Mouse (Mus musculus) stomach, embryonic 14.5 days (tissue): Measurements from ENCODE around the gene Ltbp1. TPM values are rescaled to one million over a fixed set of nuclear protein-coding genes. Genes with fewer than 3 reads are reported as not detected.

Experiments used
- ATAC-seq: fragments of 200-750 bp; cut with Nextera tagmentation; 2 replicates; pipeline ENCODE4 v1.8.0; 2017; ENCODE audit warnings: low read depth, moderate TSS enrichment; ENCODE audit not compliant: insufficient number of reproducible peaks, insufficient read depth, low FRiP score
- H3K27ac ChIP-seq: fragments of 300-500 bp; sonication (generic); 2 replicates; pipeline ENCODE4 v1.5.1; 2014; ENCODE audit warnings: mild to moderate bottlenecking, low read length, moderate library complexity, mixed read lengths
- H3K27me3 ChIP-seq: fragments of 300-500 bp; sonication (generic); 2 replicates; pipeline ENCODE4 v1.6.1; 2014; ENCODE audit warnings: low read length, control low read depth, mixed read lengths; ENCODE audit not compliant: control insufficient read depth, insufficient read depth
- H3K36me3 ChIP-seq: fragments of 300-500 bp; sonication (generic); 2 replicates; pipeline ENCODE4 v1.6.1; 2014; ENCODE audit warnings: mild to moderate bottlenecking, control low read depth, low read length, moderate library complexity, mixed read lengths; ENCODE audit not compliant: control insufficient read depth, insufficient read depth
- H3K4me1 ChIP-seq: fragments of 300-500 bp; sonication (generic); 2 replicates; pipeline ENCODE4 v1.6.1; 2014; ENCODE audit warnings: low read length, control low read depth, mixed read lengths; ENCODE audit not compliant: control insufficient read depth, insufficient read depth
- H3K4me2 ChIP-seq: fragments of 300-500 bp; sonication (generic); replicated peaks from 2 replicates; pipeline ENCODE4 v1.6.1; 2014; ENCODE audit warnings: low read depth, low read length, control low read depth
- H3K4me3 ChIP-seq: fragments of 300-500 bp; sonication (generic); 2 replicates; pipeline ENCODE4 v1.5.1; 2014; ENCODE audit warnings: low read depth, low read length, control low read depth
- H3K9ac ChIP-seq: fragments of 300-500 bp; sonication (generic); replicated peaks from 2 replicates; pipeline ENCODE4 v1.6.1; 2014; ENCODE audit warnings: low read depth, mild to moderate bottlenecking, control low read depth, low read length, moderate library complexity, mixed read lengths
- H3K9me3 ChIP-seq: fragments of 300-500 bp; sonication (generic); 2 replicates; pipeline ENCODE4 v1.6.1; 2016; ENCODE audit warnings: low read depth, low read length, control low read depth; ENCODE audit not compliant: control insufficient read depth
- WGBS: fragments of 180-500 bp; shearing (Covaris S2); extraction: QIAGEN DNeasy Blood & Tissue Kit; methylation state at CpG from one replicate; pipeline ENCODE4 v1.1.7; 2014; 5-methylcytosine and 5-hydroxymethylcytosine counted together
- polyA plus RNA-seq: library from polyadenylated mRNA; unstranded; fragments of >200 nt; fragmentation: Nextera tagmentation; extraction: Ambion mirVana; gene quantifications from 2 replicates; pipeline ENCODE4 v1.2.1, GENCODE M21; 2014

The Ltbp1 gene
- polyA plus RNA-seq, 1 experiment from 2014 or later: 49.3 TPM

- no peak for ATAC-seq
- Histone ChIP-seq H3K9ac (no peak overlapping the region), H3K27me3 (no peaks in the 10 kb centered on the region), H3K4me1 (peaks cover 9% of the 10 kb centered on the region; the same call in 1 of the 2 replicates), H3K36me3 (no peaks in the 10 kb centered on the region), H3K27ac (peak overlapping the region; percentile 33; the same call in 1 of the 2 replicates), H3K4me3 (no peak overlapping the region), H3K9me3 (no peaks in the 10 kb centered on the region), H3K4me2 (no peak overlapping the region)
- WGBS: 71% methylated on average over 12 of the region's 12 CpGs
Observed at GRCm38 (mm10) chr17:75027358-75028131, 22.2 kb downstream of the Ltbp1 start.

- Histone ChIP-seq H3K4me1 (no peaks in the 10 kb centered on the region), H3K36me3 (no peaks in the 10 kb centered on the region), H3K27me3 (no peaks in the 10 kb centered on the region), H3K27ac (no peak overlapping the region), H3K4me3 (no peak overlapping the region), H3K4me2 (no peak overlapping the region), H3K9ac (no peak overlapping the region), H3K9me3 (no peaks in the 10 kb centered on the region)
- WGBS: 75% methylated on average over 14 of the region's 14 CpGs
- no peak for ATAC-seq
Observed at GRCm38 (mm10) chr17:75033356-75033755, 28.0 kb downstream of the Ltbp1 start.

- Histone ChIP-seq H3K9ac (no peak overlapping the region), H3K4me2 (no peak overlapping the region), H3K27ac (no peak overlapping the region), H3K4me1 (no peaks in the 10 kb centered on the region), H3K36me3 (no peaks in the 10 kb centered on the region), H3K4me3 (no peak overlapping the region), H3K9me3 (no peaks in the 10 kb centered on the region), H3K27me3 (no peaks in the 10 kb centered on the region)
- ATAC-seq: no peak
- WGBS: 71% methylated on average over 21 of the region's 21 CpGs
Observed at GRCm38 (mm10) chr17:75033872-75034615, 28.7 kb downstream of the Ltbp1 start.

- Histone ChIP-seq H3K4me2 (no peak overlapping the region), H3K36me3 (no peaks in the 10 kb centered on the region), H3K9me3 (no peaks in the 10 kb centered on the region), H3K27me3 (no peaks in the 10 kb centered on the region), H3K9ac (no peak overlapping the region), H3K4me1 (no peaks in the 10 kb centered on the region), H3K27ac (no peak overlapping the region), H3K4me3 (no peak overlapping the region)
- 72% methylated on average over 6 of the region's 6 CpGs for WGBS
- ATAC-seq: no peak
Observed at GRCm38 (mm10) chr17:75036881-75037280, 31.5 kb downstream of the Ltbp1 start.

- no peaks in the 10 kb centered on the region for H3K27me3 ChIP-seq
- no peaks in the 10 kb centered on the region for H3K4me1 ChIP-seq
- 58% methylated on average over 4 of the region's 4 CpGs for WGBS
- H3K36me3 ChIP-seq: no peaks in the 10 kb centered on the region
- no peak for ATAC-seq
- no peak overlapping the region for H3K4me2 ChIP-seq
- H3K9ac ChIP-seq: no peak overlapping the region
- H3K27ac ChIP-seq: no peak overlapping the region
- H3K4me3 ChIP-seq: no peak overlapping the region
- no peaks in the 10 kb centered on the region for H3K9me3 ChIP-seq
Observed at GRCm38 (mm10) chr17:75039017-75039416, 33.6 kb downstream of the Ltbp1 start.

- H3K4me1 ChIP-seq: peaks cover 7% of the 10 kb centered on the region; the same call in 1 of the 2 replicates
- H3K9me3 ChIP-seq: peaks cover 3% of the 10 kb centered on the region; the same call in 1 of the 2 replicates
- no peaks in the 10 kb centered on the region for H3K27me3 ChIP-seq
- no peak overlapping the region for H3K4me2 ChIP-seq
- H3K36me3 ChIP-seq: no peaks in the 10 kb centered on the region
- no peak overlapping the region for H3K27ac ChIP-seq
- ATAC-seq: no peak
- WGBS: 49% methylated on average over 8 of the region's 8 CpGs
- no peak overlapping the region for H3K4me3 ChIP-seq
- no peak overlapping the region for H3K9ac ChIP-seq
Observed at GRCm38 (mm10) chr17:75049366-75049969, 44.1 kb downstream of the Ltbp1 start.

GRCm38 (mm10) chr17:75051440-75051925 lies 46.1 kb downstream of the Ltbp1 start:
- H3K4me1 ChIP-seq: peaks cover 11% of the 10 kb centered on the region; the same call in 1 of the 2 replicates
- H3K9ac ChIP-seq: no peak overlapping the region
- WGBS: 90% methylated on average over 8 of the region's 8 CpGs
- H3K27ac ChIP-seq: no peak overlapping the region
- no peaks in the 10 kb centered on the region for H3K36me3 ChIP-seq
- no peak overlapping the region for H3K4me3 ChIP-seq
- no peaks in the 10 kb centered on the region for H3K27me3 ChIP-seq
- ATAC-seq: no peak
- H3K4me2 ChIP-seq: no peak overlapping the region
- H3K9me3 ChIP-seq: no peaks in the 10 kb centered on the region

GRCm38 (mm10) chr17:75055235-75055634 lies 49.9 kb downstream of the Ltbp1 start:
- no peaks in the 10 kb centered on the region for H3K9me3 ChIP-seq
- H3K27me3 ChIP-seq: no peaks in the 10 kb centered on the region
- H3K4me1 ChIP-seq: peaks cover 4% of the 10 kb centered on the region; the same call in 1 of the 2 replicates
- no peak overlapping the region for H3K27ac ChIP-seq
- no peak overlapping the region for H3K4me3 ChIP-seq
- no peak for ATAC-seq
- no peaks in the 10 kb centered on the region for H3K36me3 ChIP-seq
- no peak overlapping the region for H3K4me2 ChIP-seq
- 55% methylated on average over 5 of the region's 5 CpGs for WGBS
- H3K9ac ChIP-seq: no peak overlapping the region
